Mouse (Mus musculus) CH12F3 (cell line): Measurements from ENCODE around the gene Sugp2.
"Not testable (repeated sequence)": the region's sequence is repeated elsewhere in the genome, so short reads cannot be mapped to it uniquely, and the experiment has no call there.

ENCODE experiments used
- in situ Hi-C: fragments of 300-500 bp; cut with MboI; formaldehyde crosslinking; loops from 2 replicates; pipeline ENCODE4 v1.14.3; 2020; ENCODE audit warnings: low sequenced_read_pairs

Sugp2 gene

DNA sequence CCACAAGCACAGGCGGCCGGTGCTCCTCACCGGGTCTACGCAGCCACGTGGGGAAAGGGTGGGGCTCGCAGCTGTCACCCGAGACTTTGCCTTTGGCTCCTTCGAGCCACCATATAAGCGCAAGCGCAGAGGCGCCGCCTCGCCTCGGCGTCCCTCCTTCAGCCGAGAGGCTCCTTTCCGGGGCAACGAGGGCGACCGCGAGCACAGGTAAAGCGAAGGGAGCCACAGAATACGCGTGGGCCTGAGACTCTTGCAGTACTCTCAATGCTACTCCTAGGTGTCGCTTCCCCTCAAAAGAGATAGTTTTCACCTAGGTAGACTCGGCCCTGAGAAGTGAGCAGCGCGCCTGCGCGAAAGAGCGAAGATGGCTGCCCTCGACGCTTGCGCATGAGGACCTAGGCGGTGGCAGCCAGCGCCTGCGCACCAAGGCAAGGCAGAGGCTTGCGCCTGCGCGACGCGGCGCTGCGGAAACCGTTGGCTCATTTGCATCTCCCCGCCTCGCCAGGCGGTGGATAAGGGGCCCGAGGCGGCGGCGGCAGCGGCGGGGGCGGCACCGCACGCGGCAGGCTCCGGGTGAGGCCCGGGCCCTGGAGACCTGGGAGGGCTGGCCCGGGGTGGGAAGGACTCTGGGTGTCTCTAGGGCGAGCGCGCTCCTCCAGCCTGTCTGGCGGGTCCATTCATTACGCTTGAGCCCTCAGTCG, at the start of gene Sugp2, which contains the start of gene Armc6:
TSS of gene Sugp2 (plus strand) at position 147 of the 701 bp plus-strand sequence.
TSS of gene Armc6 (minus strand) at position 387 of the 701 bp plus-strand sequence.
- in situ Hi-C loops: no loop called here

DNA sequence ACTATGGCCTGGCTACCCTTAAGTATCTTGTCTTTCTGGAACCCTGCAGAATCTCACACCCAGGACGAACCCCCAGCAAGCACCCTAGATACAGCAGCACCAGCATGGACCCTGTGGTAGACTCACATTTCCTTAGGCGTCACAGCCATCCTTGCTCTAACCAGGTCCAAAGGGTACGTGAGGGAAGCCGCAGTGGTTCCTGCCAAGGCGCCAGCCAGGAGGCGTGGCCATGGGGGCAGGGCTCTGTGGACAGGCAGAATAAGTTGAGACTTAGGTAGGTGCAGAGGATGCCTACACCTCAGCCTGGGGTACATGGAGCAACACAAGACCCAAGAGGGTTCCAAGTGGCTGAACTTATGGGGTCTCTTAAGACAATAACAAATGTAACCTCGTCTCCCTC, 45.3 kb upstream of the Sugp2 start:
- in situ Hi-C loops: no loop called here

- in situ Hi-C loops: no loop called here
Measured at GRCm38 (mm10) chr8:70193238-70193637, 40.8 kb upstream of the Sugp2 start.

GRCm38 (mm10) chr8:70194191-70194590, 39.8 kb upstream of the Sugp2 start:
- in situ Hi-C loops: no loop called here

DNA sequence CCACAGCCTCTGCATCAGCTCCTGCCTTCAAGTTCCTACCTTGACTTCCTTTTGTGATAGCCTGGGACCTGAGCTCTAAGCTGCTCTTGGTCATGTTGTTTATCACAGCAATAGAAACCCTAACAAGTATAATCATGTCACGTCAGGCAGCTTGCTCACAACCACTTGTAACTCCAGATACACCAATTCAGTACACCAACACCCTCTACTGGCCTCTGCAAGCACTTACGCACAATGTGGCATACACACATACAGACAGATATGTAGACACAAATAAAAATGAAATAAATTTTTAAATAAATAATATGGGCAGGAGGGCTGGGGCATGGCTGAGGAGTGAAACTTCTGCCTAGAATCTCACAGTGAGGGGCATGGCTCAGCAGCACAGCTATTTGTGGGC, 38.3 kb upstream of the Sugp2 start:
- in situ Hi-C loops: no loop called here

DNA sequence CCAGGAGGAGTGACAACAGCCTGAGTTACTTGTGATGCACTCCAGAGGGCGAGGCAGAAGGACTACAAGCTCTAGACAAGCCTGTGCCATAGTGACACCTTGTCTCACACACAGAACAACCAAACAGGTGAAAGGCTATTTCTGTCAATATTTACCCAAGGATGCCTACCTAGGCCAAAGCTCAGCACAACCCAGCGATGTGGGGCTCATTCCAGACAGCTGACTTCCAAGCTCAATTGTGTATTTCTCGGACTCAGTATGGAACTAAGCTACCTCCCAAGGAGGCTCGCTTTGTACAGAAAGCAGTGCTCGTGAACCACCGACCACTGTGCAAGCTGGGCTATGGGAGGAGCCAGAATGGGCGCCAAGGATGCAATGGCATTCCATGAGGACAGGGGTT, 36.4 kb upstream of the Sugp2 start:
- in situ Hi-C loops: no loop called here

DNA sequence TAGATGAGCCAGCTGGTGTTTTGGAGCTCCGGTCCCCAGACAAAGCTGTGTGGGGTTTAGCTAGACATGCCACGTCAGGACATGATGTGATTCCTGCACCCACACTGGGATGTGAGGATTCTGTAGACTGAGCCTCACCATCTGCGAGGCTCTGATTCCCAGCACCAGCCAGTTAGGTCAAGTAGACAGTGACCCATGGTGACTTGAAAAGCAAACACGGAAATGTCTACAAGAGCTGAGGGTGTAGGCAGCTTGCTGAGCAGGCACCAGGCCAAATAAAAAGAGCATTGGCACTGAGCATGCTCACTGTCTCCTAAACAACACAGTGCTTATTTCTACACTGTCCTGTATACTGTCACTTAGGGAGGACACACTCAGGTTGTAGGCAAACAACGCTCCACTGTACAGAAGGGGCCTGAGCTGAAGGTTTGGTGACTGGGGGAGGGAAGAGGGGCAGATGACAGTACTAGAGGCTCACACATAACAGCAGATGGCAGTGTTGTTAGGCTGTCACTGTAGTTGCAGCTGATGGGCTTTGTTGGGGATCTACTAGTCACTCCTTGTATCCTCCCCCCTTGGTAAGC, 33.8 kb upstream of the Sugp2 start:
- in situ Hi-C loops: no loop called here

DNA sequence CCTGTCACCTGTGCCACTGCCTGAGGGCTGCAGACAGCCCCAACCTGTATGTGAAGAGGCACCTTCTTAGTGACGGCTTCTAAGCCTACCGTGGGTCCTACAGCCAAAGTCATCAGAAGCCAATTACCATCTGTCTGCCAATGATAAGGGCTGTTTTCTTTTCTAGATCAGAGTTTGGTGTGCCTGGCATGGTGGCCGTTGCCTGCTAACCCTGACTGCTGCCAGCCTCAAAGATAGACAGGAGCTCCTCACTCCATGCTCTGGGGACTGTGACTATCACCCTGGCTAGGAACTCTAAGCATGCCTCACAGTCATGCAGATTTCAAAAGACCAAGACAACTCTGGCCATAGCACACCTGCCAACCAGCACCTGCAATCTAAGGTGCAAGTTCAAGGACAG, 32.6 kb upstream of the Sugp2 start:
- in situ Hi-C loops: no loop called here

DNA sequence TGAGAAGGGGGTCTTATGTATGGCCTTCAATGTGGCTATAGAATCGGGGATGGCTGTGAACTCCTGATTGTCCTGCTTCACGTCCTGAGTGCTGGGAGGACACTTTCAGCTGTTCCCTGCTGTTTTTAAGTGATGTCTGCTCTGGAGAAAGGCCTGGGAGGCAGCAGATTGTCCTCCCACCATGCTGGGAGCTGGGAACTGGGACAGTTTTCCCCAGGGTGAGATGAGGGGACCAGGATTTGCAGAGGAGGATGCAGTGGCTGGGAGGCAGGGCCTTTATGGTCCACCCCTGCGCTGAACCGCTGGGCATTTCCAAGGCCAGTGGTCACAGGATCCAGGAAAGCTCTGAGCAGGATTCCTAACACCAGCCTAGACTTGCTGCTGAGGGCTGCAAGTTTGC, 31.0 kb upstream of the Sugp2 start:
- in situ Hi-C loops: no loop called here

DNA sequence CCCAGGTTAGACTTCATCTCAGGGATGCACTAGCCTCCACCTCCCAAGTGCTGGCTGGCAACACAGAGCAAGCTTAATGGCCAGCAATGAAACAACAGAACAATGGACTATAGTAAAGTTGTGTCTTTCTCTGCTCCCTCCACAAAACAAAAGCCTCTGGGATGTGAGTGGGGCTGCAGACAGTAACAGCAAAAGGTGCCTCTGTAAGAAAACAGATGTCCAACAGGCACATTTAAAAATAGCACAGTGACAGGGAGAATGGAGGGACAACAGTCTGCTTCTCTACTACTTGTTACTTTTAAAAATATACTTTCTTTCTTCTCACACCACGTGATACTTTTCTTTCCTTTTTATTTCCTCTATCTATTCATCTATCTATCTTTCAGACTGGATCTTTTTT, 29.3 kb upstream of the Sugp2 start:
- in situ Hi-C loops: no loop called here

DNA sequence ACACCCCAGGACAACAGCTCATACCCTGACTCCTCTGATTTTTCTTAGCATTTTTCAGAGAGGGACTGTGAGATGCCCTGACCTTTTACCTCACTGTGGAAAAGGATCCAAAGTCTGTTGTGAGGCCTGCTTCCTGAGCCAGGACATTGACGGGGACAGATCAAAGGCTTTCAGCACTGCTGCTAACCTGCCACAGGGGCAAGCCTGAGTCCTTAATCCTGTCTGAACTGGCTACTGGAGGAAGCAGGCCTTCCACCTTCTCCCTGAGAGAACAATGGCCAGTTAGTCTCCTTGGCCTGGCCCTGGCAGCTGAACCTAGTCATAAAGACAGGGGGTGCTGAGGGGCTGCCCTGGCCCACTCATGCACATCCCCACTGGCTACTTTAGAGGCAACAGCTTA, 25.9 kb upstream of the Sugp2 start:
- in situ Hi-C loops: no loop called here

- in situ Hi-C loops: no loop called here
Measured at GRCm38 (mm10) chr8:70210538-70210937, 23.5 kb upstream of the Sugp2 start.

- in situ Hi-C loops: no loop called here
Measured at GRCm38 (mm10) chr8:70211275-70211674, 22.8 kb upstream of the Sugp2 start.

DNA sequence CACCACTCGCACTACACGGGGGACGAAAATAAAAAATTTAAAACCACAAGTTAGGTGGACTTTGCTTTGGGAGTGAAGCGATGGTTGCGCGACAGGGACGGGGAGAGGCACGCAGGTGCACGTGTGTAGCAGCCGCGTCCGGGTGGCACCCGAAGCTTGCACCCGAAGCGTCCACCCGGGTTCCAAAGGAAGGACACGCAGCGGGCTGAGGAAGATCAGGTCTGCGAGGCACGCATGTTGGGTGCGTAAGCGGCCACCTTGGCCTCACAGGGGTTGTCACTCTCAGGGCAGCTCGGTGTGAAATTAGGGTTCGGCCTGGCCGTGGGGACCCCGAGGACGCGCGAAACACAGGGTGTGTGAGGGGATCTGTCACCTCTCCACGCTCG, 22.3 kb upstream of the Sugp2 start:
- in situ Hi-C loops: no loop called here

GRCm38 (mm10) chr8:70212112-70213055, 21.6 kb upstream of the Sugp2 start, which contains the start of gene Slc25a42:
TSS of gene Slc25a42 (minus strand) at chr8:70212305.
- in situ Hi-C loops: no loop called here

DNA sequence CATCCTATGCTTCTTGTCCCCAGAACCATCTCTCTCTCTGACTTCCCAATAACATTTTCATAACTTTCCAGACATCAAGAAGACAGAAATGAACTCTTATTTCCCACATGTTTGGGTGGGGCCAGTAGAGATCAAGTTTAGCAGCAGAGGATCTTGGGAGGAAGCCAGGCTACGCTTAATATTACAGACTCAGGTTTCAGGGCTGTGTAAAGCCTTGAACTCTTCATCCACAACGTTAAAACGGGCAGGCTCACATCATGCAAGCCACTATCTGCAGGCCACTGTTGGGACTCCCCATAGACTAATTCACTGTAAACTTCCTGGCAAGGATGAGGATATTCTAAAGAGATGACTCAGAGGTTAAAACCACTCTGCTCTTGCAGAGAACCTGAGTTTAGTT, 19.6 kb upstream of the Sugp2 start:
- in situ Hi-C loops: no loop called here

- in situ Hi-C loops: no loop called here
Measured at GRCm38 (mm10) chr8:70215092-70215491, 18.9 kb upstream of the Sugp2 start.

- in situ Hi-C loops: not testable (repeated sequence)
Measured at GRCm38 (mm10) chr8:70216161-70216560, 17.9 kb upstream of the Sugp2 start.

DNA sequence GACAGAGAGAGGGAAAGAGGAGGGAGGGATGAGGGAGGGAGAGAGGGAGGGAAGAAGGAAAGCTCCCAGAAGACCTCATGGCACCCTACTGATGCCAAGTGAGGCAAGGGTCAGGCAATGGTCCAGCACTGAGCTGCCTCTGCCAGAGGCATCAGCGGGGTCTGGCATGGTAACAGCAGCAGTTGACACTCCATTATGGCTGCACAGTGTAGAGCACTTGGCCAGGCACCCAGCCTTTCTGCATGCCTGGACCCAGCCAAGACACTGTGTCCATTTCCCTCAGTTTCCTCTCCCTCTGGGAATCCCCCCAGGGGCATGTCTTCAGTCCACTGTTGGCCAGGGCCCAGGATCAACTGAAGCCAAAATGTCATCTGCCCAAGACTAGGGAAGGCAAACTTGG, 17.5 kb upstream of the Sugp2 start:
- in situ Hi-C loops: no loop called here

DNA sequence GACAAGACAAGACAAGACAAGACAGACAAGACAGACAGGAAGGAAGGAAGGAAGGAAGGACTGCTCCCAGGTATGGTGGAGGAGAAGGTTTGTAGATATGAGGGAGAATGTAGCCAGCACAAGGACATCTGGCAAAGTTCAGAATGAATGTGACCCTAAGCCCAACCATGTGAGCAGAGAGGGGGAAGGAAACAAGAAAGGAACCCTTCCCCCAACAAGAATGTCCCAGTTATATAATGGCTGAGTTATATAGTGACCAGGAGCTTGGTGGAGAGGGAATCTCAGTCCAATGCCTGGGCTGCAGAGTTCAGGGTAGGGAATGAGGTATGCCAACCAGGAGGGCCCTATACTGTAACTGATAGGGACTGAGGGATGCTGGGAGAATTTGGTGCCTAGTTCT, 16.6 kb upstream of the Sugp2 start:
- in situ Hi-C loops: no loop called here

GRCm38 (mm10) chr8:70219107-70219684, 14.8 kb upstream of the Sugp2 start:
- in situ Hi-C loops: no loop called here
